In genomic region chr13:117662661-117663060, GRCm38 (mm10) we compare ENCODE assay signal across 17 mouse cellular contexts.
DNase-seq lines count a peak whose midpoint lies in the region; ATAC-seq and TF ChIP-seq lines count a peak whose summit lies in the region.
"Had no signal": no experiment of that assay in that cellular context is flagged by ENCODE, and none has a peak within 500 bp of the region (broad histone marks: within the 10 kb centered on the region; RNA-seq: fewer than 3 reads in every experiment).

No protein-coding gene starts in this region.

- H3K36me3 ChIP-seq in forebrain, postnatal 0 days (ENCODE audit: insufficient read depth): no peaks in the 10 kb centered on the region
- H3K36me3 ChIP-seq in forebrain, embryonic 15.5 days: no peaks in the 10 kb centered on the region
- H3K36me3 ChIP-seq in liver, postnatal 0 days (replicated peaks; ENCODE audit: insufficient read depth, low read length): no peaks in the 10 kb centered on the region
- no peaks in the 10 kb centered on the region for H3K36me3 ChIP-seq in liver, embryonic 12.5 days
- no peaks in the 10 kb centered on the region for H3K36me3 ChIP-seq in CH12.LX (replicated peaks in 1 of 2; ENCODE audit: control insufficient read depth in 1 of 2, insufficient read depth in 1 of 2, low read length in 1 of 2)
- H3K36me3 ChIP-seq in hindbrain, embryonic 16.5 days (ENCODE audit: control insufficient read depth, insufficient read depth, low read length): no peaks in the 10 kb centered on the region
- H3K36me3 ChIP-seq: hindbrain, embryonic 13.5 days; liver, embryonic 15.5 days; neural tube, embryonic 12.5 days had no signal

- H3K4me3 ChIP-seq in forebrain, postnatal 0 days (ENCODE audit: low read depth, low read length): no peak overlapping the region
- no peak overlapping the region for H3K4me3 ChIP-seq in forebrain, embryonic 15.5 days
- H3K4me3 ChIP-seq in liver, postnatal 0 days (ENCODE audit: low read depth, low read length): no peak overlapping the region
- no peak overlapping the region for H3K4me3 ChIP-seq in liver, embryonic 12.5 days
- H3K4me3 ChIP-seq in CH12.LX (replicated peaks in 1 of 3; ENCODE audit: low read depth in 2 of 3, low read length in 2 of 3, poor library complexity in 1 of 3): no peak overlapping the region
- H3K4me3 ChIP-seq in hindbrain, embryonic 16.5 days (ENCODE audit: low read length): no peak overlapping the region
- H3K4me3 ChIP-seq: hindbrain, embryonic 13.5 days; liver, embryonic 15.5 days; neural tube, embryonic 12.5 days had no signal

- no peak overlapping the region for H3K4me2 ChIP-seq in forebrain, postnatal 0 days (ENCODE audit: low read depth)
- H3K4me2 ChIP-seq in forebrain, embryonic 15.5 days (replicated peaks): no peak overlapping the region
- H3K4me2 ChIP-seq in liver, postnatal 0 days (ENCODE audit: low read depth, low read length): no peak overlapping the region
- no peak overlapping the region for H3K4me2 ChIP-seq in liver, embryonic 12.5 days
- no peak overlapping the region for H3K4me2 ChIP-seq in CH12.LX (ENCODE audit: insufficient read depth, low read depth, poor library complexity, severe bottlenecking)
- H3K4me2 ChIP-seq in hindbrain, embryonic 16.5 days (ENCODE audit: low read length): no peak overlapping the region
- H3K4me2 ChIP-seq: hindbrain, embryonic 13.5 days; liver, embryonic 15.5 days; neural tube, embryonic 12.5 days had no signal

- H3K27me3 ChIP-seq in forebrain, postnatal 0 days (ENCODE audit: insufficient read depth, low read length): no peaks in the 10 kb centered on the region
- no peaks in the 10 kb centered on the region for H3K27me3 ChIP-seq in forebrain, embryonic 15.5 days
- H3K27me3 ChIP-seq in liver, postnatal 0 days (ENCODE audit: insufficient read depth, low read length): no peaks in the 10 kb centered on the region
- H3K27me3 ChIP-seq in liver, embryonic 12.5 days (replicated peaks): no peaks in the 10 kb centered on the region
- H3K27me3 ChIP-seq in CH12.LX (replicated peaks): no peaks in the 10 kb centered on the region
- no peaks in the 10 kb centered on the region for H3K27me3 ChIP-seq in hindbrain, embryonic 16.5 days (replicated peaks; ENCODE audit: control insufficient read depth, insufficient read depth, low read length)
- H3K27me3 ChIP-seq: hindbrain, embryonic 13.5 days; liver, embryonic 15.5 days; neural tube, embryonic 12.5 days had no signal

- H3K4me1 ChIP-seq in forebrain, postnatal 0 days (ENCODE audit: insufficient read depth): no peaks in the 10 kb centered on the region
- H3K4me1 ChIP-seq in forebrain, embryonic 15.5 days: no peaks in the 10 kb centered on the region
- no peaks in the 10 kb centered on the region for H3K4me1 ChIP-seq in liver, postnatal 0 days (ENCODE audit: insufficient read depth)
- no peaks in the 10 kb centered on the region for H3K4me1 ChIP-seq in liver, embryonic 12.5 days
- peaks cover 0 to 6% of the 10 kb centered on the region in 2 experiments; a peak in 1 of 4 replicates for H3K4me1 ChIP-seq in CH12.LX (ENCODE audit: control insufficient read depth in 1 of 2, insufficient read depth in 2 of 2)
- no peaks in the 10 kb centered on the region for H3K4me1 ChIP-seq in hindbrain, embryonic 16.5 days (ENCODE audit: control insufficient read depth, insufficient read depth, low read depth, low read length)
- H3K4me1 ChIP-seq: hindbrain, embryonic 13.5 days; liver, embryonic 15.5 days; neural tube, embryonic 12.5 days had no signal

- WGBS in forebrain, postnatal 0 days: 76% methylated on average over 3 of the region's 3 CpGs
- WGBS in forebrain, embryonic 15.5 days: 79% methylated on average over 3 of the region's 3 CpGs
- 58% methylated on average over 3 of the region's 3 CpGs for WGBS in liver, postnatal 0 days (ENCODE audit: insufficient replicate concordance)
- 57% methylated on average over 3 of the region's 3 CpGs for WGBS in liver, embryonic 12.5 days (ENCODE audit: insufficient replicate concordance)
- WGBS in hindbrain, embryonic 16.5 days: 73% methylated on average over 3 of the region's 3 CpGs

- in situ Hi-C loops in CH12.LX (cut with MboI; ENCODE audit: low pct_ligation_motif_present, low pct_unique_long_range_greater_than_20kb, low sequenced_read_pairs): no loop called here

- peak; percentile 42 for TF ChIP-seq CTCF in forebrain, postnatal 0 days (IDR thresholded peaks at IDR 0.05; ENCODE audit: low read depth)
- TF ChIP-seq CTCF in liver, postnatal 0 days (IDR thresholded peaks at IDR 0.05; ENCODE audit: low read depth): peak; percentile 23; the same call in 1 of the 2 replicates
- TF ChIP-seq CTCF in CH12.LX (conservative IDR thresholded peaks at IDR 0.05 in 1 of 2, IDR thresholded peaks at IDR 0.05 in 1 of 2; ENCODE audit: low read depth in 2 of 2, low read length in 2 of 2): peak in 1 of 2 experiments; percentile 34; a peak in 1 of 4 replicates

- TF ChIP-seq POLR2A in CH12.LX (IDR thresholded peaks at IDR 0.05; ENCODE audit: low read depth, low read length): no peak

- no peaks in the 10 kb centered on the region for H3K79me2 ChIP-seq in CH12.LX (replicated peaks; ENCODE audit: control insufficient read depth, extremely low read depth, insufficient read depth, poor library complexity, severe bottlenecking)

- H3K9ac ChIP-seq in forebrain, postnatal 0 days: no peak overlapping the region
- H3K9ac ChIP-seq in forebrain, embryonic 15.5 days (replicated peaks): no peak overlapping the region
- no peak overlapping the region for H3K9ac ChIP-seq in liver, postnatal 0 days (replicated peaks)
- no peak overlapping the region for H3K9ac ChIP-seq in liver, embryonic 12.5 days
- no peak overlapping the region for H3K9ac ChIP-seq in CH12.LX (ENCODE audit: insufficient read depth, low read depth)
- no peak overlapping the region for H3K9ac ChIP-seq in hindbrain, embryonic 16.5 days (ENCODE audit: low read depth, low read length)
- H3K9ac ChIP-seq: hindbrain, embryonic 13.5 days; liver, embryonic 15.5 days; neural tube, embryonic 12.5 days had no signal

- dilution Hi-C loops in CH12.LX (cut with MboI; ENCODE audit: extremely low pct_ligation_motif_present, extremely low pct_unique_long_range_greater_than_20kb, low sequenced_read_pairs): no loop called here

- H3K9me3 ChIP-seq in forebrain, postnatal 0 days (ENCODE audit: low read length): no peaks in the 10 kb centered on the region
- H3K9me3 ChIP-seq in forebrain, embryonic 15.5 days: no peaks in the 10 kb centered on the region
- no peaks in the 10 kb centered on the region for H3K9me3 ChIP-seq in liver, postnatal 0 days (ENCODE audit: low read length)
- no peaks in the 10 kb centered on the region for H3K9me3 ChIP-seq in liver, embryonic 12.5 days (replicated peaks)
- peaks cover 2% of the 10 kb centered on the region for H3K9me3 ChIP-seq in CH12.LX (replicated peaks; ENCODE audit: low read length)
- no peaks in the 10 kb centered on the region for H3K9me3 ChIP-seq in hindbrain, embryonic 16.5 days (ENCODE audit: control insufficient read depth, low read length)
- H3K9me3 ChIP-seq: hindbrain, embryonic 13.5 days; liver, embryonic 15.5 days; neural tube, embryonic 12.5 days had no signal

- no peak for TF ChIP-seq EP300 in liver, postnatal 0 days (IDR thresholded peaks at IDR 0.05; ENCODE audit: low read depth)
- TF ChIP-seq EP300 in CH12.LX (IDR thresholded peaks at IDR 0.05; ENCODE audit: low read length): no peak

- no peak for DNase-seq in forebrain, postnatal 0 days
- DNase-seq in liver, postnatal 0 days: no peak
- DNase-seq in CH12.LX (ENCODE audit: extremely low read depth): no peak
- DNase-seq in gastrocnemius, adult 8-10 months (ENCODE audit: low spot score in 2 of 2): no peak
- DNase-seq: cerebellum, adult 11 months; kidney, adult 11 months; kidney, postnatal 36 days; thymus, adult 18-20 months had no signal

- ATAC-seq in forebrain, postnatal 0 days: no peak
- no peak for ATAC-seq in forebrain, embryonic 15.5 days (replicated peaks)
- no peak for ATAC-seq in liver, postnatal 0 days
- no peak for ATAC-seq in liver, embryonic 12.5 days
- ATAC-seq in common myeloid progenitor, adult 5-6 weeks (replicated peaks; ENCODE audit: low read depth, poor library complexity, severe bottlenecking): peak; percentile 74
- no peak for ATAC-seq in hindbrain, embryonic 16.5 days
- ATAC-seq: activated CD4-positive, CD25-positive, alpha-beta regulatory T cell, adult 4 months had no signal

- no peak overlapping the region for H3K27ac ChIP-seq in forebrain, postnatal 0 days (ENCODE audit: low read depth, low read length)
- H3K27ac ChIP-seq in forebrain, embryonic 15.5 days (replicated peaks): no peak overlapping the region
- no peak overlapping the region for H3K27ac ChIP-seq in liver, postnatal 0 days (ENCODE audit: low read depth)
- no peak overlapping the region for H3K27ac ChIP-seq in liver, embryonic 12.5 days
- no peak overlapping the region for H3K27ac ChIP-seq in CH12.LX (ENCODE audit: insufficient read depth, low read depth)
- H3K27ac ChIP-seq in hindbrain, embryonic 16.5 days (ENCODE audit: low read depth, low read length): no peak overlapping the region
- H3K27ac ChIP-seq: hindbrain, embryonic 13.5 days; liver, embryonic 15.5 days; macrophage; neural tube, embryonic 12.5 days had no signal

- peak; percentile 7 for TF ChIP-seq RAD21 in CH12.LX (IDR thresholded peaks at IDR 0.05; ENCODE audit: low read depth, low read length)

TF ChIP-seq in CH12.LX, 34 proteins besides CTCF, POLR2A, EP300 and RAD21:
- TF ChIP-seq CHD2 (IDR thresholded peaks at IDR 0.05; ENCODE audit: low read length) (no peak), POLR2AphosphoS2 (IDR thresholded peaks at IDR 0.05; ENCODE audit: low read depth, low read length) (no peak), HCFC1 (IDR thresholded peaks at IDR 0.05; ENCODE audit: low read depth, low read length) (no peak), NRF1 (IDR thresholded peaks at IDR 0.05; ENCODE audit: low read depth, low read length) (no peak), ZKSCAN1 (IDR thresholded peaks at IDR 0.05; ENCODE audit: borderline replicate concordance, low read depth, low read length) (no peak), E2F4 (IDR thresholded peaks at IDR 0.05; ENCODE audit: insufficient replicate concordance, low read depth, low read length) (no peak), ETS1 (conservative IDR thresholded peaks at IDR 0.05; ENCODE audit: low read depth, low read length) (no peak), TBP (conservative IDR thresholded peaks at IDR 0.05; ENCODE audit: low read depth, low read length) (no peak), BHLHE40 (IDR thresholded peaks at IDR 0.05; ENCODE audit: low read depth, low read length) (no peak), SIN3A (IDR thresholded peaks at IDR 0.05; ENCODE audit: low read length) (no peak), MAX (IDR thresholded peaks at IDR 0.05; ENCODE audit: low read length) (no peak)
